Mouse (Mus musculus) MEL-GATA-1-ER (cell line): ENCODE measurements around the gene Commd1.

Experiments used
- DNase-seq: peaks from one replicate; pipeline ENCODE4 v3.0.0-alpha.2; 2012; ENCODE audit warnings: low read depth; ENCODE audit errors: extremely low read depth

The Commd1 gene

GRCm38 (mm10) chr11:22860335-22861227 is 121.6 kb downstream of the Commd1 start, which contains the start of gene B3gnt2:
TSS of gene B3gnt2 (minus strand) at chr11:22860961.
- no peak for DNase-seq

DNA sequence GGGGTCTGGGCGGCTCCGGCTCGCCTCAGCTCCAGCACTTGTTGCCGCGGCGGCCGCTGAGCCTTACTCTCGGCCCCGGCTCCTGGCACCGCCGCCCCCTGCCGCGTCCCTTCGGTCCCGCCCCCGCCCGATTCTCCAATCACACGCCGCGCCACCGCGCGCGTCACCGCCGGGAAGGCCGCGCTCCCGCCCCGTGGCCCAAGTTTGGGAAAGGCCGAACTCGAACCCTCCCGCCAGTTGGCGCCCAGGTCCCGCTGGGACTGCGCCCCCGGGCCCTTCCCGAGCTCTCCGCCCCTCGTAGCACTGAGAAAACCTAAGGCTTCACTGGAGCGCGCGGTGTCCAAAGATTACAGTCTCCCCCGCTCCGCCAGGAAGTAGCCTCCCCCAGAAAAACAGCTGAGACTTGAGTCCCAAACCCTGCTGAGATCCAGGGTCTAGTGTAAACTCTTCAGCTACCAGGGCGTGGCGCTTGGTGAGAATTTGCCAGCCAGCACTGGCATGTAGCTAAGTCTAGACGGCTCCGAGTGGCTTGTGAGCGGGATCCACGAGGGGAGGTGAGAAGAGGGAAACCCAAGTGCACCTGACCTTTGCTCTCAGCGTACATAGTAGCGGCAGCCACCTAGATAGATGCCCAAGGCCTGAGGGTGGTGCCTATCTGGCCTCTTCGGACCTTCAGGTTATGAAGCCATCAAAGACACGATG is 122.4 kb downstream of the Commd1 start:
- peak; percentile 74 for DNase-seq

DNA sequence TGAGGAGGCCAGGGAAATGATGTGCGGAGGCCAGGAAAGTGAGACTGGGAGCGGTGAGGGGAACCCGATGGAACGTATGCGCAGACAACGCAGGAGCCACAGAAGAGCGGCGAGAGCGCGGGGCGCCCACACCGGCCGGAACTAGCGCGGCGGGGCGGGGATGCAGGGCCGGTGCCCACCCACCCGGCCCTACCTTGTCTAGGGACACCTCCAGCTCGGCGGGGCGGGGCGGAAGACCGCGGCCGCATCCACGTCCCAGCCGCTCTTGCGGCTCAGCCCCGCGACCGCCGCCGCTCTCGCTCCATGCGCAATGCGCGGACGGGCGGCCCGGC is 122.9 kb downstream of the Commd1 start:
- no peak for DNase-seq

DNA sequence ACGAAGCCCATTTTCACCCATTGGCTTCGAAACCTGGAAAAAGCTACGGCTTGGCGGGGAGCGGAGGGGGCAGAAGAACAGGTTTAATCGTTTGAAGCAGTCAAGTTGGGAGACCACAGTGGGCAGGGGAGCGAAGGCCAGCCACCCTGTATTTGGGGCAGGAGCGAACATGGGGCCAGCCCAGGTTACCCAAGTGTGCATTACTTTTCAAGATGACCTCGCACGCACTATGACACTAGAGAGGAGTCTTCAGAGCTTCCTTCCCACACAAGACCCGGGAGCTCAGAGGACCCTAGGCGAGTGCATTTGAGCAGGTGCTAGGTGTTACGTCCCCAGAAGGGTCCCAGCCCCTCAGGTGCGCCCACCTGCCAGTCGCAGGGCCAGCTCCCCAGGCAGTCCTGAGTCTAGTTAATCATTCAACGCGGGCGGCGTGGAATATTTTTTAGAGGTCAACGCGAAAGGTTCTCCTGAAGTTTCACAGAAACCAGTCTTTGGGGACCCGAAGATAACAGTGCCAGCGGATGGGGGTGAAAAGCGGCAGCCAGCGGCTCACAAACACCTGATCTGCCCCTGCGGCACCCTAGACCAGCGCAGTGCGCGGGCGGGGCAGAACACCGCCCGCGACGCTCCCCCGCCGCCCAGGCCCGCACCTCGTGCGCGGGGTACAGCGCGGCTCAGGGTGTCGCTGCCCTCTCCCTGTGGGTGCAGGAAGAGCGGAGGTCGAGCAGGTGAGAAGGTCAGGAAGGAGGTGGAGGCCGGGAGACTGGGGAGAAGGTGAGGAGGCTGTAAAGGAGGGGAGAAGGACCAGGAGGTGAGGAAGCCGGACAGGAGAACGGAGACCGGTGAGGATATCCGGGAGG is 123.5 kb downstream of the Commd1 start:
- no peak for DNase-seq

DNA sequence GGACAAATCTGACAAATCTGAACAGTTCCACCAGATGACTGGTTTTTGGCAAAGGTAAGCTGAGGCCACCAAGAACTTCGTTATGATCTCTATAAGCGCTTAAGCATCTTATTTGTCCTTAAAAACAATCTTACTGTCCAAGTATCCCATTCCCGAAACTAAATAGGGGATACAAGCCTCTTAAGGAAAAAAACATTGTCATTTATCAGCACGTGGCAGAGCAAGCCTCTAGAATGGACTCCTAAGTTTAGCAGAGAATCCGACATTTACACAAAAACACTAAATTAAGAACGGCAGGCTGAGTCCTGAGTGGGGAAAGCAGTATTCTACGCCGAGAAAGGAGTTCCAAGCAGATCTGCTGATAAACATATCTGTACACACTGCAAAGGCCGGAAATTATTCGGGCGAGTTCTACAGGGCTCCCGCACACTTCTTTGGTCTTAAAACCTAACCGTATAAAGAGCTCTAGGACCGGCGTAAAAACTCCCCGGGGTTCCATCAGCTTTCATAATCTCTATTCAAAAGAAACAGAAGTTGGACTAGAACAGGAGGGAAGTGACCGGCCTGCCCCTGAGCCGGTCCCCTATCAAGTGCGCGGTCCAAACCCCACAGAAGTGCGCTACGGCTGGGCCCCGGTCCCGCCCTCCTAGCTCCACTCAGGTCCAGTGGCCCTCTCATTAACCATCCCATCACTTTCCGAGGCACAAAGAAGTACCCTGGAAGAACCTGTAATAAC is 124.3 kb downstream of the Commd1 start:
- DNase-seq, result no peak

DNA sequence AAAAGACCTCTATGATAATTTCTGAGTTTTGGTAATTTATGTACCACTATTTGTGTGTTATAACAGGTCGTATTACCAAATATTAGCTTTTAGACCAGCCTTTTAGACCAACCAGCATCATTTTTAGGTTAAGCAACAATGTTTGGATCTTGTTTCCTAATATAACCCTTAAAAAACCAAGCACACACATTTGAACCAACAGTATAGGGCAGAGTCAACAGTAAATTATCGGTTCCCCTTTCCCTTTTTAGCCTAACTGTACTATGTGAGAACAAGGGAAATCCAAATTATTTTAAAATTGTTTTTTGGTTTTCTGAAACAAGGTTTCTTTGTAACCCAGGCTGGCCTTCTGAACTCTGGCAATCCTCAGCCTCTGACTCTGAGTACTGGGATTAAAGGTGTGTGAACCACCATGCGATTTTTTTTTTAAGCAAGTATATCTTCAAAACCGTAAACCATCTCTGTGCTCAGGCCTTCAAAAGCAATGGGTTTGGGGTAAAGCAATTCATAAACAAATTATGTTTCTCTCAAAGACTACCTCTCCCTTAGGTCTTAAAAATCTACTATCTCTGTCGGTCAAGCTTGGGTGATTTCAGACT is 125.0 kb downstream of the Commd1 start:
- no peak for DNase-seq

DNA sequence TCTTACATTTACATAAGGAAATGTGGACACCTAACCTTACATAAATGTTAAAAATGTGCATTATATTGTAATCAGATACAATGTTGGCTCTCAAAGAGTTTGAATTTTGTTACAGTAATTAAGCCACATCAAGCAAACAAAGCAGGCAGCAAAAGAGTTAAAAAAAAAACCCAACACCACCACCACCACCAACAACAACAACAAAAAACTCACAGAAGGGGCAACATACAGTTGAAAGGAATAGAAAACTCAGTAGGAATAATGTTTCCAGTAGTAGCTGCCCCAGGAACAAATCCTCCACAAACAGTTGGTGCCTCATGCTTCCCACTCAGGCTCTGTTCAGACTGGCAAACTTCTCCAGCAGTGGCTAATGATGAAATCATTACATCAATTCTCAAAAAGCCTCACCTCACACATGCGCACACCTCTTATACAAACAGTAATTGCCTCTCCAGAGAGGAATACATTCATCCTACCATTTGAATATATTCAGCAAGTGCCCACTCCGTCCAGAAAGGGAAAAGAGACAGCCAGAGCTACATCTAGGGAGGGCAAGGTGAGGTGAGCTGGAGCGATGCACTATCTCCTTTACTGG is 125.7 kb downstream of the Commd1 start:
- no peak for DNase-seq

- DNase-seq, result no peak
Measured at GRCm38 (mm10) chr11:22854571-22854970, 127.6 kb downstream of the Commd1 start.

DNA sequence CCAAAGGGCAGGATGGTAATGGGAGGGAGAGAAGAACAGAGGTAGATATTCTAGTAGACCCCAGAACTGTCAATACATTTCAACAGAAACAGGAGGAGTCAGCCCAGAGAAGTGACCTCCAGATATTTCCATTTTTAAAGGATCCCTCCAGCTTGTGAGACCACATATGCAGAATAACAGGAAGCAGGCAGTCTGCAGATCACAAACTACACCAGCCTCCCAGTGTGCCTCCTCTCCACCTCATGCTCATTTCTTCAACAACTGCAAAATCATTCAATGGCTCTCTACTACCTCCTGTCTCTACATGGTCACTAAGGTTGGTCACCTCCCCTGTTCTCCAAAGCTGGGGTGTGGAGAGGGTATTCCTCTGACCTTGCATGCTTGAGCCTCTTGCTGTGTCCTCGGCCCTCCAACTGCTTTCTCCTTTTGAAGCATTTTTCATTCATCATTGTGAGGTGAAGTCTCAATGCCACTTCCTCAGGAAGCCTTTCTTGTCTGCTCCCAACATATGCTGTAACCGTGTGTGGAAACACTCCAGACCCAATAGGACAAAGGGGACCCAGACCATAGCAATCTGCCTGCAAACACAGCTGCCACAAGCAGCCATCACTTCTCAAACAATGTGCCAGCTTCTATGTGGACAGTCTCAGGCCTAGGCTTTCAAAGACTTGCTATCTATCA is 128.6 kb downstream of the Commd1 start:
- DNase-seq, result no peak

DNA sequence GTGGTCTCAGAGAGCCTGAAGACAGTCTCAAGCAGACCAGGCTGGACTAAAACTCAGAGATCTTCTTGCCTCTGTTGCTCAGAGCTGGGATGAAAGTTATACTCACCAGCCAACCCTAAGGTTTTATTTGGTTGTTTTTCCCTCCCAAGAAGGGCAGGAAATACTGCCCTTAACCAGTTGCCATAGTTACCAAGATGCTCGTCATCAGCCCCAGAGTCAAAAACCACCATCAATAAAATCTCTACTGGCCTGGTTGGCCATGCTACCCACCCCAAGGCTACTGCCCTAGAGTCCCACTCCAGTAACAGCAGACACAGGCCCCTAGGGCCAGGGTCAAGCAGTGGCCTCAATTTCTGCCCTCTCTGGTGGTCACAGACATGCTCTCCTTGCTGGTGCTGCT is 129.7 kb downstream of the Commd1 start:
- no peak for DNase-seq

DNA sequence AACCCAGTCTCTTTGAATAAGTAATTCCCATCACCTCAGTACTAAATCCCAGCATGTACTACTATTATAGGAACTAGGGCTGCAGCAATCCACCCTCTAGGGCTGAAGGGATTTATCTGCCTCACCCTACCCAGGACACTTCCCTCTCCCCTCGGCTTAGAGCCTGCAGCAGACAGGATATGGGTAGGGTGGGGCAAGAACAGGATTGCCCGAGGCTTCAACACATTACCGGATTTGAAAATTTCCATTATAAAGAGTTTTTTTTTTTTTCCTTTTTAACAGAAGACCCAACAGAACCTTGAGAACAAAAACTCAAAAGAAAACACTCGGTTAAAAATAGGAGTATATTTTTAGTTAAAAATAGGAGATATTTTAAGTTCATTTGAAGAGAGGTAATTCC is 130.8 kb downstream of the Commd1 start:
- no peak for DNase-seq

DNA sequence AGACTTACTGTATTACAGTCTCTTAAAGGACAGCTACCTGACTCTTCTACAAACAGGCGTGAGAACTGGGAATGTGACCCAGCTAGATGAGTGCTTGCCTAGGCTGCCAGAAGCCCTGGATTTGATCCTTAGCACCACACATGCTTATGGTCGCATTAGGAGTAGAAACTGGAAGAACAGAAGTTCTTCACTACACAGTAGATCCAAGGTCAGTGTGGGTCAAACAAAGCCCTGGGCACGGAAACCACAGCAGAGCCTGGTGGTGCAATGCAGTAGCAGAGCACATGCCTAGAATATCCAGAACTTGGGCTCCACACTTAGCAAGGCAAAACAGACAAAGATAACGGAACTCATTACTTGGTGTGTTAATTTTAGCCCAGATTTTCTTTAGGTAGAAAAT is 132.1 kb downstream of the Commd1 start:
- no peak for DNase-seq

- peak; percentile 70 for DNase-seq
Measured at GRCm38 (mm10) chr11:22848649-22849195, 133.5 kb downstream of the Commd1 start.

DNA sequence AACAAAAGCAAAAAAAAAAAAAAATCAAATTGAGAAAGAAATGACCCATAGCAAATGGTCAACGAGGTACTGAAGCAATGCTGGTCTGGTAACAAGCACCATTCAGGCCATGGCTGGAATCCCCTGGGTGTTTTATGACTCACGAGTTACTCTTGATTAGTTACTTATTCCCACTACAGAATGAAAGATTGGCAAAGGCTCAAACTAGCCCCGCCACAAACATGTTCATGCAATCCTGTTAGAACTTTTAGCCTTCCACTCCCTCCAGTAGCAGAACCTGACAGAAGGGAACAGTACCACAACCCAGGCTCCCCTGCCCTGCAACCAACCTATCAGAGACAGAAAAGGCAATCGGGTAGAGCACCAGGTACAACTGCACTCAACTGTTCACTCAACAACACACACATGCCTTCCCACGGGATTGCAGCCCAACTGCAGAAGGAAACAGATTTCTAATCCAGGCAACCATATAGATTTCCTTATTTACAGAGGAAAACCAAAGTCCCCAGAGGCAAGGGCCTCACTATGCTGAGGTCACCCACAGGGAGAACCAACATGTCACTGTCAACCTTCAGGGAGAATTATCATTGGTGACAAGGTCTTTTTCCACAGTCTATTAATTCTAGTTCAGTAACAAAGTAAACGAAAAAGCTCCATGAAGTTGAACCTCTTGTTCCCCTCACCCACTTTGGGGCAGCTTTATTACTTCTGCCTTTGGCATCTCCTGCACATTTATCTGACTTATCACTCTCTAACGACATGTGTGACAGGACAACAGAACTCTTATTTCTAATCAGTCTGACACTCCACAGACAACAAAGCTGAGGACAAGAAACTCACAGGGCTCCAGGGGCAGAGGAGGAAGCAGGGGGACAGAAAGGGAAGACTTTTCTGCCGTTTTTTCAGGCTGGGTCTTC is 134.2 kb downstream of the Commd1 start:
- no peak for DNase-seq

DNA sequence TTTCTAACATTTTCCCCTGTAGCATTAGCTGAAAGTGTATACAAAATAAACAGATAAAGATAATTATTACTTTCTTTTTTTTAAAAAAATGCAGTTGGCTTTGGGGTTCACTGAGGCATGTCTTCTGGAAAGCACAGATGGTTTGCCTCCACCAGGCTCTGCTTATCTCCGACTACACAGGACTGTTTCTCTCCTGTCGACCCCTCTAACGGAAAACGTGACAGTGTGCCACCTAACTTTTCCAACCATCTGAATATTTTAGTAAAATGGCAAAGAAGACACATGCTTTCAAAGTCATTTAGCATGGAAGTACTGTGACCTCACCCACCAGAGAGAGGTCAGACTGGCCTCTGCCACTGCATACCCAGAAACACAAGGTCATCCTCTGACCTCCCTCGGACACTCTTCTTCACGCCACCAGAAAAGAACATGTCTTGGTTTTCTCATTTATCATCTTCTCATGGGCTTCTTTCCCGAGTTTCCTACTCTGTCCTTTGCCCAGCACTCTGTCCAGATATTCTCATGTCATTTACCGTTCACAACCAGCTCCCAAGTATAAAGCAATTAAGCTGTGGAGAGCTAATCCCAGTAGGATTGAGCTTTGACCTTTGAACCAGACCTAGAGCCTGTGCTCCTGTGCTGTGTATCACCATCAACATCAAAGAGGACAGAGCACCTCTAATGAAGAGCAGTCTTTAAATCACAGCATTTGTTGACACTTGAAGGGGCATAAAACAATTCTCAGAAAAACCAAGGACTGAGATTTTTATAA is 135.0 kb downstream of the Commd1 start:
- no peak for DNase-seq
